Mouse (Mus musculus) olfactory bulb, adult 2 months (tissue): ENCODE results near the gene Rhox2g. TPM values are rescaled to one million over a fixed set of nuclear protein-coding genes. Genes with fewer than 3 reads are reported as not detected.
"Not testable (repeated sequence)": the region's sequence is repeated elsewhere in the genome, so short reads cannot be mapped to it uniquely, and the experiment has no call there.

Experiments
- H3K27ac ChIP-seq: fragments of 200-500 bp; 2 replicates; pipeline ENCODE4 v1.5.1; 2012; ENCODE audit warnings: low read depth, low read length; ENCODE audit not compliant: insufficient read depth
- H3K4me1 ChIP-seq: fragments of 200-500 bp; 2 replicates; pipeline ENCODE4 v1.6.1; 2012; ENCODE audit warnings: low read length; ENCODE audit not compliant: control insufficient read depth, insufficient read depth
- H3K4me3 ChIP-seq: fragments of 200-500 bp; 2 replicates; pipeline ENCODE4 v1.5.1; 2012; ENCODE audit warnings: mild to moderate bottlenecking, low read depth, low read length, moderate library complexity; ENCODE audit not compliant: insufficient read depth
- CTCF ChIP-seq: fragments of 200-500 bp; IDR thresholded peaks from 2 replicates; pipeline ENCODE4 v1.5.1; 2012; ENCODE audit warnings: low read depth, mild to moderate bottlenecking, low read length, moderate library complexity; ENCODE audit not compliant: insufficient read depth
- POLR2A ChIP-seq: fragments of 200-500 bp; IDR thresholded peaks from 2 replicates; pipeline ENCODE4 v1.6.1; 2012; ENCODE audit warnings: mild to moderate bottlenecking, low read depth, low read length, moderate library complexity; ENCODE audit not compliant: insufficient read depth
- WGBS: fragments of 180-500 bp; shearing (Covaris S2); methylation state at CpG from one replicate; pipeline ENCODE4 v1.1.7; 2018; 5-methylcytosine and 5-hydroxymethylcytosine counted together
- polyA plus RNA-seq: library from polyadenylated mRNA; stranded (reverse); fragments of >200 nt; gene quantifications from 2 replicates; pipeline ENCODE4 v1.2.4, GENCODE M21; 2012; ENCODE audit warnings: low replicate concordance; ENCODE audit not compliant: missing spikeins, insufficient read depth, insufficient read length

Rhox2g gene
- not detected in 2 replicates for polyA plus RNA-seq

- not testable (repeated sequence) for H3K4me3 ChIP-seq, H3K4me1 ChIP-seq, H3K27ac ChIP-seq
- 95% methylated on average over 6 of the region's 6 CpGs for whole genome bisulfite sequencing
These were observed at the start of gene Rhox2g for GRCm38 (mm10) chrX:37643370-37643769. TSS of gene Rhox2g (minus strand) at chrX:37643470.

GRCm38 (mm10) chrX:37692261-37692660, 49.0 kb upstream of the Rhox2g start:
- no peaks in the 10 kb centered on the region for H3K4me1 ChIP-seq
- H3K4me3 ChIP-seq: no peak overlapping the region
- WGBS: 80% methylated on average over 2 of the region's 2 CpGs
- no peak overlapping the region for H3K27ac ChIP-seq
- TF ChIP-seq POLR2A: no peak
- no peak for TF ChIP-seq CTCF

DNA sequence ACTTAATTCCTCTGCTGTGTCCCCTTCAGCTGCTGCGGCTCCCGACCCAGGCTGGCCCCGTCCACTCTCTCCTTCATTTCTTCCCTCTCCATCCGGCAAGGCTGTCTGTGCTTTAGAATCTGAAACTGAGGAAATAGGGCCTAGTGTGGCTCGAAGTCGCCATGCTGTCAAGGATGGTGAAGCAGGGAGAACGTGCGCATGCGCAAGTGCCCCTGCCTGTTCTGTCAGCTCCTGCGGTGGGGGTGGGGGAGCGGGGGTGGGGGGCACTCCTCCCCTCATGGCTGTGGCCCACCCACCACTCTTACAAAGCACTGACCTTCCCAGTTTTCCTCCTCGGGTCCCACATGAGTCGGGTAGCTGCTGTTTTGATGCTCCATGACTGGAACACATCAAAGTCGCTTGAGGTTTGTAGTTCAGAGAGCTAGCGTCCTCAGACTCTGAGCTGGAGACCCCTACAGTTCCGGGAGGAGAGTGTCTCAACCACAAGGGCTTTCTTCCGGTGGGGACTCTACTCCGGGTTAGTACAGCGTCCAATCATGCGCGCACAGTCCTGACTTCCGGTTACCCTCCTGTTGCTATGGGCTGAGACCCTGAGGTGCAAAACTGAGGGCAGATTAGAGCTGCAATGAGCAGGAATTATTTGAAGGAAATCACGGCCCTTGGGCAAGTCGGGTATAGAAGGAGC, 39.9 kb upstream of the Rhox2g start:
- no peaks in the 10 kb centered on the region for H3K4me1 ChIP-seq
- H3K27ac ChIP-seq: no peak overlapping the region
- no peak overlapping the region for H3K4me3 ChIP-seq
- 89% methylated on average over 24 of the region's 24 CpGs for WGBS
- no peak for TF ChIP-seq POLR2A
- TF ChIP-seq CTCF: no peak

DNA sequence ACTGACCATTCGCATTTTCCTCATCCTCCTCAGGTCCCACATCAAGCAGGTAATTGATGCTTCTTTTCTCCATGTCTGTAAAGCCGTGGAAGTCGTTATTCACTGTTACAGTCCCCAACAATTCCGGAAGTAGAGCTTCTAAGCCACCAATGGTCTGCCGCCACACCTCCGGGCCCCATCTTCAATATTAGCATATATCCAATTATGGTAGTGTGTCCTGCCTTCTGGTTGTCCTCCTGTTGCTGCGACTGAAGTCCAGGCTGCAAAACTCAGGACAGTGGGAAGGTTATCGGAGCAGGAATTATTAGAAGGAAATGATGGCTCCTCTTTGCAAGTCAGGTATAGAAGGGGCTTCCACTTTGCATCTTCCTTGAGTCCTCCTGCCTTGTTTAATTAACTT, 29.9 kb upstream of the Rhox2g start, which contains the start of gene Rhox2h:
TSS of gene Rhox2h (minus strand) at position 101 of the 400 bp plus-strand sequence.
- H3K27ac ChIP-seq, H3K4me3 ChIP-seq, H3K4me1 ChIP-seq: not testable (repeated sequence)
- WGBS: 87% methylated on average over 8 of the region's 8 CpGs

DNA sequence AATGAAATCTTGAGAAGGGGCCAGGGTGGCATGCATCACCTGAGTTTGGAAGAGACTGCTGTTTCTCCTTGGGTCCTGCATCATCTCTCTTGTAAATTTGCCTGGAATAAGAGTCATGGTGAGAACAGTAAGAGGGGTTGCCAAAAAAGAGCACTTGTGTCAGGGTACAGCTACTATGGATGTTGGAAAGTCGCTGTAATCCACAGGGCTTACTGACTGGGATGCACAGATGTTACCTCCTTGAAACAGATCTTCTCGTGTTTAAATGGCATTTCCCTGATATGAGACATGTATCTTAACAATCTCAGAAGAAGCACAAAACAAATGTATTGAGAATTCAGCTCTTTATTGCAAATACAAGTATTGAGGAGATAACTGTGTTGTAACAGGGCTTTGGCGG, 25.4 kb upstream of the Rhox2g start, which contains the start of gene Rhox3h:
TSS of gene Rhox3h (minus strand) at position 101 of the 400 bp plus-strand sequence.
- not testable (repeated sequence) for H3K4me1 ChIP-seq, H3K4me3 ChIP-seq, H3K27ac ChIP-seq
- 100% methylated on average over 1 of the region's 3 CpGs for WGBS

GRCm38 (mm10) chrX:37651227-37651626, 8.0 kb upstream of the Rhox2g start, which contains the start of gene Rhox4g:
TSS of gene Rhox4g (minus strand) at chrX:37651327.
- not testable (repeated sequence) for H3K27ac ChIP-seq, H3K4me1 ChIP-seq
- WGBS: 90% methylated on average over 19 of the region's 20 CpGs

GRCm38 (mm10) chrX:37628512-37628911, 14.8 kb downstream of the Rhox2g start, which contains the start of gene Rhox3g:
TSS of gene Rhox3g (minus strand) at chrX:37628612.
- H3K4me3 ChIP-seq, H3K27ac ChIP-seq, H3K4me1 ChIP-seq: not testable (repeated sequence)
- 98% methylated on average over 2 of the region's 2 CpGs for WGBS

More at GRCm38 (mm10) chrX:37651227-37651626, 8.0 kb upstream of the Rhox2g start, which contains the start of gene Rhox4g:
- H3K4me3 ChIP-seq: not testable (repeated sequence)

GRCm38 (mm10) chrX:37607604-37608003, 35.7 kb downstream of the Rhox2g start, which contains the start of gene Rhox4f:
TSS of gene Rhox4f (minus strand) at chrX:37607704.
- not testable (repeated sequence) for H3K4me3 ChIP-seq, H3K4me1 ChIP-seq, H3K27ac ChIP-seq
- 95% methylated on average over 17 of the region's 19 CpGs for WGBS

Other genes with a start within 250 kb of the Rhox2g start
- gene Rhox2b, start 231.4 kb downstream of the Rhox2g start, polyA plus RNA-seq: not detected in 2 replicates
- not detected in 2 replicates for gene Rhox4b, start 211.0 kb downstream of the Rhox2g start, polyA plus RNA-seq
- not detected in 2 replicates for gene Rhox2c, start 189.8 kb downstream of the Rhox2g start, polyA plus RNA-seq
- gene Rhox3c, start 184.9 kb downstream of the Rhox2g start, polyA plus RNA-seq: not detected in 2 replicates
- not detected in 2 replicates for gene Rhox4c, start 163.1 kb downstream of the Rhox2g start, polyA plus RNA-seq
- not detected in 2 replicates for gene Rhox2d, start 150.0 kb downstream of the Rhox2g start, polyA plus RNA-seq
- gene Rhox4d, start 129.1 kb downstream of the Rhox2g start, polyA plus RNA-seq: not detected in 2 replicates
- not detected in 2 replicates for gene Rhox2e, start 113.0 kb downstream of the Rhox2g start, polyA plus RNA-seq
- gene Rhox3e, start 101.5 kb downstream of the Rhox2g start, polyA plus RNA-seq: not detected in 2 replicates
- gene Rhox4e, start 86.1 kb downstream of the Rhox2g start, polyA plus RNA-seq: not detected in 2 replicates
- not detected in 2 replicates for gene Rhox2f, start 72.1 kb downstream of the Rhox2g start, polyA plus RNA-seq
- not detected in 2 replicates for gene Rhox3f, start 62.5 kb downstream of the Rhox2g start, polyA plus RNA-seq
- not detected in 2 replicates for gene Rhox4f, start 35.8 kb downstream of the Rhox2g start, polyA plus RNA-seq
- gene Rhox3g, start 14.9 kb downstream of the Rhox2g start, polyA plus RNA-seq: not detected in 2 replicates
- gene Rhox4g, start 7.9 kb upstream of the Rhox2g start, polyA plus RNA-seq: not detected in 2 replicates
- gene Rhox3h, start 25.3 kb upstream of the Rhox2g start, polyA plus RNA-seq: not detected in 2 replicates
- not detected in 2 replicates for gene Rhox2h, start 29.8 kb upstream of the Rhox2g start, polyA plus RNA-seq
- not detected in 2 replicates for gene Rhox5, start 161.4 kb upstream of the Rhox2g start, polyA plus RNA-seq
- gene Rhox6, start 183.4 kb upstream of the Rhox2g start, polyA plus RNA-seq: not detected in 2 replicates
- not detected in 2 replicates for gene Rhox7a, start 188.2 kb upstream of the Rhox2g start, polyA plus RNA-seq
- gene Rhox8, start 235.5 kb upstream of the Rhox2g start, polyA plus RNA-seq: not detected in 2 replicates